Mouse (Mus musculus): ENCODE measurements at regions not wholly inside any gene's neighbourhood (a gene's known extent, or its start where the extent isn't known, plus 50 kb on each side); places are given as distances from the start of the nearest gene placed in this dataset.

DNA sequence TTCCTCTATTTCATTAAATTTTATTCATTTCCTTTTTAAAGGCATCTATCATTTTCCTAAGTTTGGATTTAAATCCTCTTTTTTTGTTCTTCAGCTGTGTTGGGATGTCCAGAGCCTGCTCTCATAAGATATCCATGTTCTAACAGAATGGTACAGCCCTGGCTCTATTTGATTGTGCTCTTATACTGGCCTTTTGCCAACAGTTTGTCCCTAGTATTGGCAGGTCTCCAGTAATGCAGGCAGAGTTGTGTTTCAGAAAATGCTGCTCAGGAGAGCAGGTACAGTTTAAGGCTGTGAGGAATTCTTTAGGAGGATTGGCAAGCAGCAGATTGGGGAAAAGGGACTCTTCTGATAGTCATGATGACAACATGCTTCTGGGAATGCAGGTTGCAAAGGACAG lies 797.1 kb upstream of the Slit2 start:
- no peak overlapping the region for H3K9ac ChIP-seq
- no peaks in the 10 kb centered on the region for H3K9me3 ChIP-seq
- no peak overlapping the region for H3K4me2 ChIP-seq
- H3K27ac ChIP-seq = no peak overlapping the region
- no peak overlapping the region for H3K4me3 ChIP-seq (replicated peaks)
- H3K27me3 ChIP-seq = no peaks in the 10 kb centered on the region
- H3K4me1 ChIP-seq = no peaks in the 10 kb centered on the region
- H3K36me3 ChIP-seq (replicated peaks) = no peaks in the 10 kb centered on the region
- no peak for ATAC-seq (ENCODE audit: low FRiP score)

DNA sequence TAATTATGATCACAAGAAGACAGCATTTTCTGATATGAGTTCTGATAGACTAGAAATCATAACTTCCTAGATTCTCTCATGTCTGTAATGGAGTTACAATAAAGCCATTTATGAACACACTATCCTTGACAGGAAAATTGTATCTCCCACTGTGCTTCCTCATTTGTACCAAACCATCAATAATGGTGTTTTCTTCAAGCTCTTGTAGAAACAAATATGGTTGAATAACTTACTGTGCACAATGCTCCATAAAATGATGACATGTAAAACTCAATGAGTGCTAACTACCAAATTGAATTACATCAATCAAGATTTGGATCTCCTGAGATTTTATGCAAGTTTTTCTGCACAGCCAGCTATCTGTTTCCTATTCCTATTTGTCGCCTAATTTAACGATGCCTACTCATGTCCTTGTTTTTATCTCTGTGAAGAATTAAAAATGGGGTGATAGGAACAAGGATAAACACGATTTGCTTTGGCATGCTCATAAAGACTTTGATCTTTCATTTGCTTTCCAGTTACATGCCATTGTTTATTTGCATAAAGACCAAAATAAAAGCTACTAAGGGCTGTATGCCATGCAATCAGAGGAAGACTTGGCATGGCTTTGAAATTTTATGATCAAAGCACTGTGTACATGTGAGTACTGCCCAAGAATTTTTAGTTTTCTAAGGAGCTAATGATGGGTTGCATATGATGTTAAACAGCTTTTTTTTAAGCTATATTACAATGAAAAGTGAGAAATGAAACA lies 780.6 kb upstream of the Slit2 start:
- H3K36me3 ChIP-seq (replicated peaks) = no peaks in the 10 kb centered on the region
- no peak overlapping the region for H3K4me2 ChIP-seq
- WGBS = 73% methylated on average over 3 of the region's 3 CpGs
- H3K9me3 ChIP-seq = no peaks in the 10 kb centered on the region
- no peak overlapping the region for H3K9ac ChIP-seq
- no peaks in the 10 kb centered on the region for H3K27me3 ChIP-seq
- no peaks in the 10 kb centered on the region for H3K4me1 ChIP-seq
- no peak overlapping the region for H3K27ac ChIP-seq
- H3K4me3 ChIP-seq (replicated peaks) = no peak overlapping the region
- ATAC-seq (ENCODE audit: low FRiP score) = no peak

DNA sequence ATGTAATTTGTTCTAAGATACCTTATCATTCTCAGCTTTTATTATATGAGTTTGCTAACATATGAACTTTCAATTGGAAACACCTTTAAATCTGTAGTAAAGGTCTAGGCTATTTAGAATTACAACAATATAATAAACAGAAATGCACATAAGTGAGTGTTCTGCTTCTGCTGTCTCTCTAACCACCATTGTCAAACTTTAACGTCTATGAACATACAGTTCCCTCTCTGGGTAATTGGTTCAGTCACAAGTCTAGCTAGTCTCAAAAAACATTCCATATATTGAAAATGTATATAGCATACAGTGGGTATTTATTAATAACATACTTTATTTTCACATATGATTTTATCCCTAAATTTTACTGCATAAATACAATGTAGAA lies 780.0 kb upstream of the Slit2 start:
- no peak overlapping the region for H3K4me3 ChIP-seq (replicated peaks)
- 83% methylated on average over 1 of the region's 1 CpGs for WGBS

DNA sequence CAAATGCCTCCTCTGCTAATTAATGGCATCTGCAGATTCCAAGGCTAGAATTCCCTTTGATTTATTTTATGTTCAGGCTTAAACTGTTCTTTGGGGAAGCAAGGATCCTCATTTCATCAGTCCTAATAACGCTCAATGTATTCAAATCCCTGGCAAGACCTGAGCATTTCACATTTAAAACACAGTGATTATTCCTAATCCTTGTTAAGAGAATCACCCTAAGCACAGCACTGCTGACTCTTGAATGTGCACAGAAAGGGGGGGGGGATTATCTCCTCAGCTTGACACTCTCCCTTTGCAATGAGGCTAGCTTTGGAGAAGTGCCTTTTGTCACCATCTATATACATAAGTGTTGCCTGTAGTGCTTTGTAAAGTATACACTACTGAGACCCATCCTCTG lies 772.4 kb upstream of the Slit2 start:
- Histone ChIP-seq H3K4me1 (no peaks in the 10 kb centered on the region), H3K9ac (no peak overlapping the region), H3K27ac (no peak overlapping the region), H3K9me3 (no peaks in the 10 kb centered on the region), H3K27me3 (no peaks in the 10 kb centered on the region), H3K4me3 (replicated peaks) (no peak overlapping the region), H3K36me3 (replicated peaks) (no peaks in the 10 kb centered on the region), H3K4me2 (no peak overlapping the region)
- ATAC-seq (ENCODE audit: low FRiP score) = 0 out of 2 replicates have a peak, but pooled peaks have one; percentile 41
- 5% methylated on average over 1 of the region's 1 CpGs for WGBS

More for the DNA sequence above, 780.0 kb upstream of the Slit2 start:
- no peak for ATAC-seq (ENCODE audit: low FRiP score)
- Histone ChIP-seq H3K4me2 (no peak overlapping the region), H3K4me1 (no peaks in the 10 kb centered on the region), H3K9me3 (no peaks in the 10 kb centered on the region), H3K36me3 (replicated peaks) (no peaks in the 10 kb centered on the region), H3K27me3 (no peaks in the 10 kb centered on the region), H3K27ac (no peak overlapping the region), H3K9ac (no peak overlapping the region)

DNA sequence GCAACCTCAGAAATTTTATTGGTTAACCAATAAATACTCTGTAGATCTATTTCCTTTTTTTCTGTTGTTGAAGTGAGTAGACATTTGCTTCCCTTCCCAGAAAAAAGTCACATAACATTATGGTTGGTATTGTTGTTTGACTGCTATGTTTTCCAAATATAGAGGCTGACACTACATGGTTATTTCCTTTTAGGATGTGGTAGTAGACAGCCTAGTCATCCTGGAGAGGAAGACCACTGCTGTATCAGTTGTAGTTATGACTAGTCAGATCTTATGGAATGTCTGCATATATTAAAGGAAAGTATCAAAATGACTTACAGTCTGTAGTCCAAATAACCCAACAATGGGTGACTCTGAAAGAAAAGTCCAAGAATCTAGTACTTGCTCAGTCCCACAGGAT lies 767.5 kb upstream of the Slit2 start:
- Histone ChIP-seq H3K4me3 (replicated peaks) (no peak overlapping the region), H3K9ac (no peak overlapping the region), H3K9me3 (no peaks in the 10 kb centered on the region), H3K36me3 (replicated peaks) (no peaks in the 10 kb centered on the region), H3K27ac (no peak overlapping the region), H3K27me3 (no peaks in the 10 kb centered on the region), H3K4me2 (no peak overlapping the region), H3K4me1 (no peaks in the 10 kb centered on the region)
- ATAC-seq (ENCODE audit: low FRiP score) = no peak

DNA sequence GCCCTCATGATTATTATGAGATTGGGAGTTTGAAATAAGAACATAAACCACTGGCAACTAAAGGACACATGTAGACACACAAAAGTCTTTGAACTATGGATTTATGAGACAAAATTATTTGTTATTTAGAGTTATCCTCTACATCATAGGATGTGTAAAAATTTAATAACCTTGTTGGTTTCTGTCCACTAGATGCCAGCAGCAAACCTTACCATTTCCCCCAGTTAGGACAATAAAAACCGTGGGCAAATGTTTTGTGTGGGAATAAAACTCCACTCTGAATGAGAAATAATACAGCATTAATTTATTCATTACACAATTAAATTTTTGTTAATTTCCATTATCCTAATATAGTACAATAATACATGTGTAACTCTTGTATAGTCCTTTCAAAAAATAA lies 757.7 kb upstream of the Slit2 start:
- Histone ChIP-seq H3K4me2 (no peak overlapping the region), H3K9ac (no peak overlapping the region), H3K9me3 (no peaks in the 10 kb centered on the region), H3K4me1 (no peaks in the 10 kb centered on the region), H3K4me3 (replicated peaks) (no peak overlapping the region), H3K27ac (no peak overlapping the region), H3K36me3 (replicated peaks) (no peaks in the 10 kb centered on the region), H3K27me3 (no peaks in the 10 kb centered on the region)
- no peak for ATAC-seq (ENCODE audit: low FRiP score)
- WGBS = 85% methylated on average over 1 of the region's 1 CpGs

DNA sequence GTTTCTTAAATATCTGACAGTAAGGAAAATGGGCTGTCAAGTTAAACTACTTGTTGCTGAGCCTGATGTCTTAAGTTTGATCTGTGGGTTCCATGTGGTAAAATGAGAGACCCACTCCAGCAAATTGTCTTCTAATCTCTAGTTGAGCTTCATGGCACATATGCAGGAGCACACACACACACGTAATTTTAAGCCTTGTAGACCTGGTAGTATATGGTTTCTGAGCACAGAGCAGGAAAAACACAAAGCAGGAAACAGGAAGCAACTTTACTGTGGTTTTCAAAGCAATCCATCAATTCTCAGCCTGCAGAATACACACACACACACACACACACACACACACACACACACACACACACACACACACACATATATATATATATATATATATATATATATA lies 746.8 kb upstream of the Slit2 start:
- ATAC-seq (ENCODE audit: low FRiP score) = no peak
- WGBS = 81% methylated on average over 1 of the region's 1 CpGs

DNA sequence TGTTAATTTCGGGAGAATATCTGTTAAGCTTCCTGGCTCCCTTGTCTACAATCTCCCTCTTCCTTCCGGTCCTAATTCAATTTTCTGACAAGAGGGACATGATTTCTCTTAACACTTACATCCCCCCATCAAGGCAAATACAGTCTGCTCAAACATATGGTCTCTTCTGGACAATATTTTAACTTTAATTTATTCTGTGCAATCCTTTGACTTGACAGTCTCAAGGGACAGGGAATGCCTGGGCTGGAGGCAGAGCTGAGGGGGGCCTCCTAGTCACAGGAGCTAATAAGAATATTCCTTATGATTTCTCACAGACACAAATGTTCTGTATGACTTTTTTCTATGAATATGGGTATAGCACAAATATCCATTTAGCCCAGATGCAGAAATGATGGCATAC lies 742.9 kb upstream of the Slit2 start:
- Histone ChIP-seq H3K4me3 (replicated peaks) (no peak overlapping the region), H3K4me2 (no peak overlapping the region), H3K27me3 (no peaks in the 10 kb centered on the region), H3K9ac (no peak overlapping the region), H3K9me3 (no peaks in the 10 kb centered on the region), H3K36me3 (replicated peaks) (no peaks in the 10 kb centered on the region), H3K4me1 (no peaks in the 10 kb centered on the region), H3K27ac (no peak overlapping the region)
- WGBS = 86% methylated on average over 2 of the region's 2 CpGs
- 0 out of 2 replicates have a peak, but pooled peaks have one; percentile 67 for ATAC-seq (ENCODE audit: low FRiP score)

More for the DNA sequence above, 746.8 kb upstream of the Slit2 start:
- Histone ChIP-seq H3K4me1 (no peaks in the 10 kb centered on the region), H3K36me3 (replicated peaks) (no peaks in the 10 kb centered on the region), H3K27me3 (no peaks in the 10 kb centered on the region), H3K9me3 (no peaks in the 10 kb centered on the region), H3K4me2 (no peak overlapping the region), H3K4me3 (replicated peaks) (no peak overlapping the region), H3K27ac (no peak overlapping the region), H3K9ac (no peak overlapping the region)

DNA sequence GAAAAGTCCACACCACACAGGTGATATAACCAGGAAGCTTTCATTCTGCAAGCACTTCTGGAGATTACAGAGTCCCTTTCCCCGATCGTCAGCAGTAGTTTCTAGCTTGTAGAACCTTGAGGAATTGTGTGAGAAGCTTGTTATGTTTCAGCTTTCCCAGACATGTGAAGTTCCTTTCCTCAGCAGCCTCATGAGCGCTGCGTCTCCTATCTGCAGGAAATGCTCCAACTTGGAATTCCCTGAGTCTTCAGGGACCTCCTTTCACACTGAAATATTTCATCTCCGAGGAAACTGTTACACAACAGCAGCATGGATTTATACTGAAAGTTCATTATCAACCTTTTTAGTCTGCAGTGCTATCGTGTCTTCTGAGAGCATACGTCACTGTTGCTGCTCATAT lies 742.4 kb upstream of the Slit2 start:
- H3K4me2 ChIP-seq = no peak overlapping the region
- H3K9ac ChIP-seq = no peak overlapping the region
- H3K9me3 ChIP-seq = no peaks in the 10 kb centered on the region
- WGBS = 82% methylated on average over 7 of the region's 7 CpGs
- no peaks in the 10 kb centered on the region for H3K4me1 ChIP-seq
- no peaks in the 10 kb centered on the region for H3K27me3 ChIP-seq
- no peak overlapping the region for H3K27ac ChIP-seq
- no peak for ATAC-seq (ENCODE audit: low FRiP score)
- H3K4me3 ChIP-seq (replicated peaks) = no peak overlapping the region
- no peaks in the 10 kb centered on the region for H3K36me3 ChIP-seq (replicated peaks)

DNA sequence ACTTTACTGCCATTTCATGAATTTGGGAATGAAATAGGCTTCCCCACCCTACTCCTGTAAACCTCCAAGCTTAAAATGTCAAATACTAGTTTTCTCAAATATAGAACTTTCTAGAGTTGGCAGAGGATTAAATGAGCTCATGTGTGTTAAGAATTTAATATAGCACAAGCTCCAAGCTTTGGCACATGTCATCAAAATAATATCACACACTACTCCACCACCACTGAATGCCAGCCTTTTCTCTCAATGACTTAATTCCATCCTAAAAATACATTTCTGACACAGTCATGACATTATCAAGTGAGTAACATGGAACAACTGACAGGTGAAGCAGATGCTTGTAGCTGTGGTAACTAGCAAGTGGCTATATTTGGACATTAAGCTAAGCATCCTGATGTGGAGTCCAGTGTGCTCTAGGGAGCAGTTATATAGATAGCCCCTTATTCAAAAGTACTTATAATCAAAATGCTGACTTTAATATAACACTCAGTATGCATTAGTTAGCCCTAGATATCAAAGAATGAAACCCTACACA lies 728.0 kb upstream of the Slit2 start:
- H3K4me3 ChIP-seq (replicated peaks) = no peak overlapping the region
- H3K4me1 ChIP-seq = no peaks in the 10 kb centered on the region
- H3K9ac ChIP-seq = no peak overlapping the region
- no peak for ATAC-seq (ENCODE audit: low FRiP score)
- H3K27me3 ChIP-seq = no peaks in the 10 kb centered on the region
- no peak overlapping the region for H3K27ac ChIP-seq
- H3K9me3 ChIP-seq = no peaks in the 10 kb centered on the region
- H3K36me3 ChIP-seq (replicated peaks) = no peaks in the 10 kb centered on the region
- H3K4me2 ChIP-seq = no peak overlapping the region

DNA sequence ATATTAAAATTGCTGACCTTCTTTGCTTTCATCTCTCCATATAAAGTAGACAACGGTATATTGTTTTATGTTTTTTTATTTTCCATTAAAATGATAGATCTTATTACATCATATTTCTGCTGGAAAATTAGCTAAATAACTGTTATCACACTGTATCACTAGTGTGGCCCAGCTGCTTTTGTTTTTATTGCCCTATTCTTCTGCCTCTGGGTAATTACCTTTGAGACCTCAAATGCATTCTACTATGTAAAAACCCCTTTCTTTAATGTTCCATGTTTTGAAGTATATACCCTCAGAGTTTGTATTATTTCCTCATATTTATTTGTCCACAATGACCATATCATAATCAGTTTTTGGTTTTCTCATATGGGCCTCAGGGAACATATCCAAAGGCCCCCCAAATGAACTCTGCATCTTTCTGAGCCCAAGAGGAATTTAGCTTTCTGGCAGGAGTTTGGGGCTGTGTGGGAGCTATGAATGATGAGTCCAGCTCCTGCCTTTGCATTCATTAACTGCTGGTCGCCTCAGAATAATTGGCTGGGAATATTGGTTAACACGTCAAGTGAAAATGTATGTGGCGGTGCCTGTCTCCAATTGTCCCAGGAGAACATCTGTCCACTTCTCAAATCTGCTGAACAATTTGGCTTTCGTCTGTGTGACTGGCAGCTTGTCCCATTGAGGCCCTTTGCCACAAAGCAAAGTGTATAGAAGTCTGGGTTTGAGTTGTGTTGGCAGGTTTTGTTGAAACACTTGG lies 721.1 kb upstream of the Slit2 start:
- peak; percentile 41; the same call in 1 of the 2 replicates for ATAC-seq (ENCODE audit: low FRiP score)
- H3K9ac ChIP-seq = no peak overlapping the region
- H3K4me2 ChIP-seq = no peak overlapping the region
- whole genome bisulfite sequencing = 32% methylated on average over 5 of the region's 5 CpGs
- no peak overlapping the region for H3K27ac ChIP-seq
- H3K9me3 ChIP-seq = no peaks in the 10 kb centered on the region
- no peak overlapping the region for H3K4me3 ChIP-seq (replicated peaks)
- H3K4me1 ChIP-seq = peaks cover 6% of the 10 kb centered on the region; the same call in 1 of the 2 replicates
- H3K27me3 ChIP-seq = no peaks in the 10 kb centered on the region
- no peaks in the 10 kb centered on the region for H3K36me3 ChIP-seq (replicated peaks)

DNA sequence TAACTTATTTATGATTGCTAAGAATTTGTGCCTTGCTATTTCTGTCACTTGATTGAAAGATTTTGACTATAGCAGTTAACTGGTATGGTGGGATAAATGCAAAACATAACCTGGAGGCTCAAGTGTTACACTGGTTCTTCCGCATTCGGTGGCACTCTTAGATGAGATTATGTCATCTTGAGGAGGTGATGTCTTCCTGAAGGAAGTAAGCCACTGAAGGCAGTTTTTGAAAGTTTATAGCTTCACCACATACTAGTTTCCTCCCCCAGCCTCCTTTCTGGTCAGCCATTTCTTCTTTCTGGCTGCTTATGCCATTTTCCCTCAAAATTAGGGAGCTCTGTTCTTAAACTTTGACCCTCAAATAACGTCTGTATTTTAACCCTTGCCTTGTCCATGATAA lies 710.3 kb upstream of the Slit2 start:
- Histone ChIP-seq H3K27ac (no peak overlapping the region), H3K36me3 (replicated peaks) (no peaks in the 10 kb centered on the region), H3K9ac (no peak overlapping the region), H3K4me2 (no peak overlapping the region), H3K4me3 (replicated peaks) (no peak overlapping the region), H3K9me3 (no peaks in the 10 kb centered on the region), H3K4me1 (no peaks in the 10 kb centered on the region; the same call in 1 of the 2 replicates), H3K27me3 (no peaks in the 10 kb centered on the region)
- ATAC-seq (ENCODE audit: low FRiP score) = no peak
- WGBS = 91% methylated on average over 3 of the region's 3 CpGs

All from forebrain, embryonic 12.5 days (tissue).